Mouse (Mus musculus) gonadal fat pad, adult 2 months (tissue): ENCODE data around the gene P2rx6. TPM values are rescaled to one million over a fixed set of nuclear protein-coding genes. Genes with fewer than 3 reads are reported as not detected.
"Not testable (repeated sequence)": the region's sequence is repeated elsewhere in the genome, so short reads cannot be mapped to it uniquely, and the experiment has no call there.

Source experiments
- DNase-seq: peaks from one replicate; pipeline ENCODE4 v3.0.0-alpha.2; 2012; ENCODE audit warnings: low read depth
- polyA plus RNA-seq: library from polyadenylated mRNA; depleted of rRNA; stranded (reverse); fragments of >200 nt; gene quantifications from 2 replicates; pipeline ENCODE4 v1.2.3, GENCODE M21; 2012

P2rx6 gene
- polyA plus RNA-seq, 1 experiment = 9.0 TPM

DNA sequence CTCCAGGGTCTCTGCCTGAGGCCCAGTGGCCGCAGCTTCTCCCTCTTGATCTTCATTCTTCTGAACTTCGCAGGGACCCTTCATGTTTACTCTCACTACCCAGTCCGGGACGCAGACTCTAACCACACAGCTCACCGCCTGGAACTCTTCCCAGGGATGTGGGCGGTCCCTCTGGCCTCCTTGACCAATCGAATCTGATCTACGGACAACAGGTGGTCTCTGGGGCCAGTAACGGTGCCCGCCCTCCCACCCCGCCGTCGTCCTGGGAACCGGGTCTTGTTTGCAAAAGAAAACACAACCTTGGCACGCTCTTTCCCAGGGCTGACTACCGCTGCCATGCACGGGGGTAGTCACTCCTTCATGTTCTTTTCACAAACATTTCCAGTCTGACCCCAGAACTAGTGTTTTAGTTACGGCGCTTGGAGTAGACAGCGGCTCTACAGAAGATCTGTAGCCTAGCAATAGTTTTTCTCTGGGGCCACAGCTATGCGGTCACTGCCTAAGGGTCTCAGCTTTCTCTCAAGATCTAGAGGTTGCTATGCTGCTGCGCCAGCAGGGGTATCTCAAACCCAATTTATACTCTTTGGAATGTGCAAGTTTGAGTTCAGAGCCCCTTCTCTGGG, 446 bp upstream of the P2rx6 start, which contains the start of gene Lrrc74b:
Gene Lrrc74b, minus strand, starts transcription at position 120 of the 623 bp plus-strand sequence.
- DNase-seq = no peak

DNA sequence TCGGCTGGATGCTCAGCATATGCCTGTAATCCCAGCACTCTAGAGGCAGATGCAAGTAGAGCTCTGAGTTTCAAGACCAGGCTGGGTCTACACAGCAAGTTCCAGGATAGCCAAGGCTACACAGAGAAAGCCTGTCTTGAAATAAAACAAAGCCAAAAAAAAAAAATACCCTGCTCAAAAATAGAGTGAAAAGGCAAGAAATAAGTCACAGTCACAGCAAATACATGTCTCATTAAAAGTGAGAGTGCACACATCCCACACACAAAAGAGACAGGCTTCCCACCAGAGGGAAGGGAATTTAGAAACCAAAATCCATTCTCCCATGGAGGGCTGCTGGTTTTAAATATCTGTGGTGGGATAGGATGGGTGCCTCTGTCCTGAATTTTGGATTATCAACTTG, 1.9 kb downstream of the P2rx6 start:
- DNase-seq = no peak

DNA sequence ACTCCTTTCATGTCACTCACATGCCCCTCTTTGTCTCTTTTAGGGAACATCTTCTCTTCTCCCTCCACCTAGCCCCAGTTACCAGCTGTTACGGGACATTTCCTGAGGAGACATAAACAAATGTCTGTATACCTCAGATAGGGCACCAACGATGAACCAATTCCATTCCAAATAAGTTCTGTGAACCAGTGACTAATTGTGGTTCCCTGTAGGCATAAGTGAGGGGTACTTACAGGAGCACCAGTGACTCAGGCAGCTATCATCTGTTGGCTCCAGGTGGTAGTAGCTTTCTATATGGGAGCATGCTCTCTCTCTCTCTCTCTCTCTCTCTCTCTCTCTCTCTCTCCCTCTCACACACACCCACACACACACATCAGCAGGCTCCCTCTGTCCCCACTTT, 2.5 kb downstream of the P2rx6 start:
- DNase-seq = no peak

DNA sequence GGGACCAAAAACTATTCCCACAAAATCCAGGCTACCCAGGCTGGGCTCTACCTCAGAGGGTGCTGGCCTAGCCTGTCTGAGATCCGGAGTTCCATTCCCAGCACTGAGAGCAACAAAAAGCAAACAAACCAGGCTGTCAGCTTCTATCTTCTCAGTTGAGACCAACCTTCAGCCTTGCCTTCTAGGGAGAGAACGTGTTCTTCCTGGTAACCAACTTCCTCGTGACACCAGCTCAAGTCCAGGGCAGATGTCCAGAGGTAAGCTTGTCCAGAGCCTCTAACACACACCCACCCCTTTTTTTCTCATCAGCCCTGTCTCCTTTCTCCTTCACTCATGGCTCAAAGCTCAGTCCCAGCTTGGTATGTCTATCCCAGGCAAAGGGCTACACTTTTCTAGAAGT, 3.1 kb downstream of the P2rx6 start:
- DNase-seq = no peak

DNA sequence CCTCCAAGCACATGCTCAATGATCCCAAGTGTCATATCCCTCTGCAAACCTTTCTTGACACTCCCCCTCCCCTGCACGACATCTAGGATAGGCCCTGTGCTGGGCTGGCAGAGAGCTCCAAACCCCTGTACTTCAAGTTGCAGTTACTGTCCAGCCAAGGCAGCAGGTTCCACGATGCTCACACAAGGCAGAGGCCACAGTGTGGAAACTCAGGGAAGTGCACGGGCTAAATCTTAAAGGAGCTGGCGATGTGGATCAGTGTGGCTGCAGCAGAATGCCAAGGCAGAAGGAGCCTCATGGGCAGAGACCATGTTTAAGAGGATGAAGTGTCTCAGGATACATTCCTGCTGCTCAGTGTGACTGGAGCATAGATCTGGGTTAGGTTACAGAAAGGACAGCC, 4.5 kb downstream of the P2rx6 start:
- DNase-seq = no peak

DNA sequence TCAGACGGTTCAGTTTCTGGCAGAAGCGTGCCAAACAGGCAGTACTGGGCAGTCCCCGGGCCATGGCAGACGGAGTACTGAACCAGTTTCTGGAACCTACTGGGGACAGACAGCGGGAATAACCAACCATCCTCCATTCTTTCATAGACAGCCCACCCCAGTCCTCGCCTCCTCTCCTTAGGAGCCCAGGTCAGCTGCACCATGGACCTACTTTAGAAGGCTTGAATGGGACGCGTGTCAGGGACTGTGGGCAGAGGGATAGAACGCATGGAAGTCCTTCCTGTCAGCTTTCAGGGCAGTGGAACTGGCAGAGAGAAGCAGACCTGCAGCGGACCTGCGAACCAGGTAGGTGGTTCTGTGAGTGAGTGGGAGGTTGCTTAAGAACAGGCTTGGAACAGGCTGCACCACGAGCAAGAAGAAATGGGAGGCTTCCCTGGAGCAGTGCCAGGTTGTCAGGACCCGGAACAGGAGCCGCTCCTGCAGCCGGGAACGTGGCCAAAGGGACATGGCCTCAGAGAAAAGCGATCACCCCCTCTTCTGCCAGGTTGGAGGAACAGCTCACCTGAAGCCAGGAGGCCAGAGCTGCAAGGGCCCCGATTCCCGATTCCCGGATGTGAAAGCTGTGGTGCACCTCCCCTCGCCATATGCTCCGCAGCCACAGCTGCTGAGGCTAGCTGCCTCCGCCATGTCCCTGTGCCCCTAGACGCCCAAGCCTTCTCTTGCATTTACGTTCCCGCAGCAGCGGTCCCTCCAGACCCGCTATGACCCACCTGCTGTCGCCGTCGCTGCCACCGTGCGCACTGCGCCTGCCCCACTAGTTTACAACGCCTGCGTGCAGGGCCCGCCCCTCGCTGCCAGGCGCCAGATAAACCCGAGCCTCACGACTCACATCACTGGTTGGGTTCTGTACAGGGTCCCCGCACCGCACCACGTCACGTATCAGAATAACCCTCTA, 14.5 kb downstream of the P2rx6 start:
- peak; percentile 51 for DNase-seq

DNA sequence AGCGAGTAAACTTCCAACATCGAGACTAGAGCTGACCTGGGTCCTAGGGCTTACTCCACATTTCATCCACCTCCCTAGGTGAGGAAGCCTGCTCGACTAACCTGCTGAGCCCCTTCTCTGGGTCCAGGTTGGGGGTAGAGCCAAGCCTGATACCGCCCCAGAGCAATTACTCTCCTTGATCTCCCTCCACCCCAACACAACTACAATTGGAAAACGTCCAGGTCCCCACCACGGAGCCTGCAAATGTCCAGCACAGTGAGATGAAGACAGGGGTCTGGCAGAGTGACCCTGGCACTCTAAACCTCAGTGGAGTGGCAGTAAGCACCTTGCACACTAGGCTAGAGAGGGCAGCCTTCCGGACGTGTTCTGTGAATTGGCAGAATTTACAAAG, 15.1 kb downstream of the P2rx6 start:
- no peak for DNase-seq

DNA sequence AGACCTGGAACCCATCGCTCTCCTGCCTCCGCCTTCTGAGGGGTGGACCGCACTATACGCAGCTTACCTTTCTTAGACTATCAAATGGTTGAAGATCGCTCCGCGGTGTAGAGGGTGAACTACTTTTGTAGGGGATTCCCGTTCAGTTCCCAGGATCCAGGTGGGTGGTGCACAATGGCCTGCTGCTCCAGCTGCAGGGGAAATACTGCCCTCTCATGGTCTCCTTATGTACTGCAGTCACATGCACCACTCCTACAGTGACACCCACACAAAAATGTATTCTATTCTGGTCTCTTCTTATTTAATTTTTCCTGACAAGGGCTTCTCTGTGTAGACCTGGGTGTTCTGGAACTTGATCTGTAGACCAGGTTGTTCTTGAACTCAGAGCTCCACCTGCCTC, 21.4 kb downstream of the P2rx6 start, which contains the start of gene Slc7a4:
Gene Slc7a4, minus strand, starts transcription at position 151 of the 400 bp plus-strand sequence.
- DNase-seq = no peak

DNA sequence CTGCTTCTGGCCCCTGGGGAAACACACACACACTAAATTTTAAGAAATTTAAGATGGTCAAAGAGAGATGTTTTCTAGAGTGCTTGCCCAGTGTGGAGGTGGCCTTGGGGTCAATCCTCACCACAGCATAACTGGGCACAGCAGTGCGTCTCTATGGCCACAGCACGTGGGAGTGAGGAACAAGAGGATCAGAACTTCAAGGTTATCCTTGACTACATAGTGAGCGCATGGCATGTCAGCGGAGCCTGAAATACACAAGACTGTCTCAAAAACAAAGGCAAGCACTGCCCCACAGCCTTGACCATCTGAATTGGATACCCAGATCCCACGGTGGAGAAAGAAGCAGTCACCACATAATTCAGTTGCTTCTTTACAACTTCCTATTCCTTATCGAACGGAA, 22.9 kb downstream of the P2rx6 start:
- DNase-seq = no peak

DNA sequence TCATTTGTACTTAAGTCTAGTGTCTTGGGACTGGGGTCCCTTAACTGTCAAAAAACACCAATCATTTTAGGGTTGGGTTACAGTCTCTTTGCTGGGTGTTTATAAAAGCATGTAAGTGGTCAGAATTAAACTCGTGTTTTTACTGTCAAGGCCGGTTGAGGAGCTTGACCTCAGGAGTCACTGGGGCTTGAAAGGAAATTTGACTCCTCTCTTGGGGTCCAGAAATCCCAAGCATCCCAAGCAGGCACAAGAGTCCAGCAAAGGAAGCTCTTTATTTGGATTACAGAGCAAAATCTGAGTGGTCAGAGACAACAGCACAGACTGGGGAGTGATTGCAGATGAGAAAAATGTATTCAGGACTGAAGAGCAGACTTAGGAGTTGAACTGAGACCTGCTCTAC, 29.0 kb downstream of the P2rx6 start:
- no peak for DNase-seq

DNA sequence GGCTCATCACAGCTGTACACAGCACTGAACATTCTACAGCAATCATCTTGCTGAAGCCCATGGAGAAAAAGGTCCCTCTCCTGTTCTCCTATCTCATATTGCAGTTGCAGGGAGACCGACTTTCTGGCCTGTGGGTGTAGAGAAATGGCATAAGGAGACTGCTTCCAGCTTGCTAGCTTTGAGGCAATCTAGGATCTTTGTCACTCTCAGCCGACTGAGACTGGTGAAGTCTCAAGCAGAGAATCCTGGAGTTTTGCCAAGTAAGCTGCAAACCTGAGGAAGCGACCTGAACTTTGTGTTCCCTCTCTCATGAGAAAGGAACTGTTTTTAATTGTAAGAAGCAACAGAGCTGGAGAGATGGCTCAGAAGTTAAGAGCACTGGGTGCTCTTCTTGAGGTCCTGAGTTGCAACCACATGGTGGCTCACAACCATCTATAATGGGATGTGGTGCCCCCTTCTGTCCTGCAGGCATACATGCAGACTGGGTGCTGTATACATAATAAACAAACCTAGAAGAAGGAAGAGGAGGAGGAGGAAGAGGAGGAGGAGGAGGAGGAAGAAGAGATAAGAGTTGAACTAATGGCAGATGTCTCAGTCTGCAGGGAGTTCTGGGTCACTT, 39.4 kb downstream of the P2rx6 start:
- DNase-seq = no peak

DNA sequence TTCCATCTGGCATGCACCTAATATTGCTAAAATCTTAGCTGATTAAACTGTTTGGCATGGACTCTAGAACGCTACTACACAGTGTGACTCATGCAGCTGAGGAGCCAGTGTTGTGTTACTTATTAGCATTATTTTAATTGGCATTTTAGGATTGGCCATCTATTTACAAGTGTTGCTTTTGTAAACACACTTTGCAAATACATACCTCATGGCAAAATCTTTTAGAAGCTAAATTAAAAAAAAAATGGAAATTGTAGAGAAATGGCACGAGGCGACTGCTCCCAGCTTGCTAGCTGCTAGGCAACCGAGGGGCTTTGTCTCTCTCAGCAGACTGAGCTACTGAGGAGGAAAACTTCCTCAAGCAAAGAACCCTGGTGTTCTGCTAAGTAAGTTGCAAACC, 43.3 kb downstream of the P2rx6 start:
- DNase-seq = no peak

DNA sequence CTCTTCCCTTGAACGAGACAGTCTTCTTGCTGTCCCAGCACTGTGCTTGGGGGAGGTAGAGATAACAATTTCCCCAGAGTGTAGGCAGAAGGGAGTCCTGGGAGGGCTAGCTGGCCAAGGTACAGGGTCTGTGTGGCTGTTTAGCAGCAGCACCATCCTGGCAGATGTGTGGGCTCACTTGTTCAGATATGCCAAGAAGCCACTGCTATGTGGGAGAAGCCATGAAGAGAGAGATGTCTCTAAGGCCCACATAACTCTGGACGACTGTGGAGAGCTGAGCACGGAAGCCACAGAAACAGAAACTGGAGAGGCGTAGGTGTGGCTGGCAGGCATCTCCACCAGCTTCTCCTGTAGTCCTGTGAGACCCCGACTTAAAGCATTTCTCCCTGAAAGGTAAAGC, 44.0 kb downstream of the P2rx6 start:
- DNase-seq = no peak

DNA sequence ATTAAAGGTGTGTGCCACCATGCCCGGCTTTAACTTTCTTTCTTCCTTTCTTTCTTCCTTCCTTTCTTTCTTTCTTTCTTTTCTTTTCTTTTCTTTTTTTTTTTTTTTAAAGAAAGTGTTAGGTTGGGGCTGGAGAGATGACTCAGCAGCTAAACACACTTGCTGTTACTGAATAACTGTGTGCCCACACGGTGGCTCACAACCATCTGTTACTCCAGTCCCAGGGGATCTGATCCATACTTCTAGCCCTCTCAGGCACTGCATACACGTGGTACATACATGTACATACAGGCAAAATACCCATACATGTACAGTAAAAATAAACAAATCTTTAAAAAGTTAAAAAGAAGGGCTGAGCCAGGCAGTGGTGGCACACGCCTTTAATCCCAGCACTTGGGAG, 49.7 kb downstream of the P2rx6 start:
- no peak for DNase-seq

DNA sequence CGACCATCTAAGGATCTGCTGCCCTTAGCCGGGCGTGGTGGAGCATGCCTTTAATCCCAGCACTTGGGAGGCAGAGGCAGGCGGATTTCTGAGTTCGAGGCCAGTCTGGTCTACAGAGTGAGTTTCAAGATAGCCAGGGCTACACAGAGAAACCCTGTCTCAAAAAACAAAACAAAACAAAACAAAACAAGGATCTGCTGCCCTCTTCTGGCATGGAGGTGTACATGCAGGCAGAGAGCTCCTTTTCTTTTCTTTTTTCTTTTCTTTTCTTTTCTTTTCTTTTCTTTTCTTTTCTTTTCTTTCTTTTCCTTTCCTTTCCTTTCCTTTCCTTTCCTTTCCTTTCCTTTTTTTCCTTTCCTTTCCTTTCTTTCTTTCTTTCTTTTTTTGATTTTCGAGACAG, 53.1 kb downstream of the P2rx6 start:
- not testable (repeated sequence) for DNase-seq

DNA sequence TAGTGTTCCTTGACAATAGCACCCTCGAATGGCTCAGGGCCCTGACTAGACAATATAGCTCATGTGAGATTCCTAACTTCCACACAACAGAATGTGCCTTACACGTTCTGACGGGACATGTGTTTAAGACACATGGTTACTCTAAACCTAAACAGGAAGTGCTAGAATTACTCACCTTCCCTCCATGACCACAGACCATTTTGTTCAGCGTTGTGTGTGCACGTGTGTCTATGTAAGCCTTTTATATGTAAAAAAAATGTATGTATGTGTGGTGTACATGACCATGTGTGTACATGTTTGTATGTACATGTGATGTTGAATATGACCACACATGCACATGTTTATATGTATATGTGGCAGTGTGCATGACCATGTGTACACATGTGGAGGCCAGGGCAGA, 54.5 kb downstream of the P2rx6 start:
- no peak for DNase-seq

DNA sequence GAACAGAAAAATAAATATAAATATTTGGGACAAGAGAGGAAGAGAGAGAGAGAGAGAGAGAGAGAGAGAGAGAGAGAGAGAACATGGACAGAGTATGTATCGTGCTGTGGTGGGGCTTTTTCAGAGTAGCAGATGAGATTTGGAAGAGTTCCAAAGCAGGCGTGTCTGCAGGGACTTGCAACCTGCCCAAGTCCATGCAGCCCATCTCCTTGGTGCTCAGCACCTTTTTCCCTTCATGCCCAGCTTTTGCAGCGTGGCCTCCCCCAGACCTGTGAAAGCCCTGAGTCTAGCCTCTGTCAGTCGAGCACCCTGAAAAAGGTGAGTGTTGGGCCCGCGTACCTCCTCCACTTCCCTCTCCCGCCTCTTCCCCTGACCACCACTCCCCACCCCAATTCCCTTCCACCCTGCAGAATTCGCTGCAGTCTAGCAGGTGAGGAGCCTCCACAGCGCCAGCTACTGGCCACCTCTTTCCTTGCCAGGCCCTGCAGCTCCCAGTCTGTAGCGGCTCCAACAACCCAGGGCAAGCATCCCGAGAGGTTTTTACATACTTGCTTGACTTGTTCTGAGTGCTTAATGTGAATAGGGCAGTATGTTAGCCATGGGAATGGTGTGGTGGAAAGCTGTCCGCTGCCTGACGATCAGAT, 56.4 kb downstream of the P2rx6 start:
- no peak for DNase-seq

DNA sequence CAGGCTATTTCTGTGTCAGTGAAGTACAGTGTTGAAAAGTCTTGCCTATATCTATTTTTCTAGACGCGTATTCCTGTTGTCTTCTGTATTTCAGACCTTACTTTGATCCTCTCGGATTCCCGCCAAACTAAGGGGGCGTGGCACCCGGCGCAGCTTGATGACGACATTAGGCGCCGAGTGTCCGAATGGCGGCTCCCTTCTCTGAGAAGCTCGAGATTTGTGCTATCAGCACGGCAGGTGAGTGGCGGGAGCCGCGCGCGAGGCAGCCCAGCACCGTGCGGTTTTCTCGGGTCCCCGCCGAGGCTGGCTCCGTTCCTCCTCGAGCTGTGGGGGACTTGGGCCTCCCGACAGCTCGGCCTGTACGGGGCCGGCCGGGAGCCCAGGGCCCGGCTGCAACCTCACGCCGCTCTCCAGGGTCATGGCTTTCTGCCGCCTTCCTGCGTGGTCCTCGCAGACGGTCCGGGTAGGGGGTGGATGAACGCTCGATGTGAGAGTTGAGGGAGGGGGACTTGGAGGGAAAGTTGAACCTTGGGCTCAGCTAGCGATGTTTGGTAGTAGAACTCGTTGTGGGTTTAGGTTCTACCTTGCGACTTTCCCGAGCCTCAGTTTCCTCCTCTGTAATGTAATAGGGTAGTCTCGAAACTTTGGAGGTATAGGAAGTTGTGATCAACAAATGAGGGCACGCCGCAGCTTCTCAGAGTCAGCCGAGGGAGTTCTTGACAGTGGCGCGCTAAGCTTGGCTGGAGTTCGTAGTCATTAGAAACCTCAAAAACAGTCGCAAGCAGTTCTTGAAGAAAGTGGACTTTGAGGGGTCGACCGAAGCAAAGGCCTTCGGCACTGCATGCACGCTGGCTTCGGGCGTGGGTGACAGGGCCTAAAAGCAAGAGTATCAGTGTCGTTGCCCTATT, 57.8 kb downstream of the P2rx6 start, which contains the start of gene Smpd4:
Gene Smpd4, plus strand, starts transcription at position 157 of the 908 bp plus-strand sequence.
- no peak for DNase-seq

DNA sequence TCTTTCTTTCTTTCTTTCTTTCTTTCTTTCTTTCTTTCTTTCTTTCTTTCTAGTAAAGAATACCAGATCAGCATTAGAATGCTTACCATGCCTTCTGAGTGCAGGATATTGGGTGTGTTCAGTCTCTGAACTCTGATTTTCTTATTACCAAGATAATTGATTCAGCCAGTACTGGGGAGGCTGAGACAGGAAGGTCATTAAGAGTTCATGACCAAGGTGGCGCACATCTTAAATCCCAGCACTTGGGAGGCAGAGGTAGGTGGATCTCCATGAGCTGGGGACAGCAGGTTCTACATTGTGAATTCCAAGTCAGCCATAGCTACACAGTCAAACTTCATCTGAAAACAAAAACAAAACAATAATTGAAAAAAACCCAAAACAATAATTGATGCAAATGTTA, 60.3 kb downstream of the P2rx6 start:
- no peak for DNase-seq

DNA sequence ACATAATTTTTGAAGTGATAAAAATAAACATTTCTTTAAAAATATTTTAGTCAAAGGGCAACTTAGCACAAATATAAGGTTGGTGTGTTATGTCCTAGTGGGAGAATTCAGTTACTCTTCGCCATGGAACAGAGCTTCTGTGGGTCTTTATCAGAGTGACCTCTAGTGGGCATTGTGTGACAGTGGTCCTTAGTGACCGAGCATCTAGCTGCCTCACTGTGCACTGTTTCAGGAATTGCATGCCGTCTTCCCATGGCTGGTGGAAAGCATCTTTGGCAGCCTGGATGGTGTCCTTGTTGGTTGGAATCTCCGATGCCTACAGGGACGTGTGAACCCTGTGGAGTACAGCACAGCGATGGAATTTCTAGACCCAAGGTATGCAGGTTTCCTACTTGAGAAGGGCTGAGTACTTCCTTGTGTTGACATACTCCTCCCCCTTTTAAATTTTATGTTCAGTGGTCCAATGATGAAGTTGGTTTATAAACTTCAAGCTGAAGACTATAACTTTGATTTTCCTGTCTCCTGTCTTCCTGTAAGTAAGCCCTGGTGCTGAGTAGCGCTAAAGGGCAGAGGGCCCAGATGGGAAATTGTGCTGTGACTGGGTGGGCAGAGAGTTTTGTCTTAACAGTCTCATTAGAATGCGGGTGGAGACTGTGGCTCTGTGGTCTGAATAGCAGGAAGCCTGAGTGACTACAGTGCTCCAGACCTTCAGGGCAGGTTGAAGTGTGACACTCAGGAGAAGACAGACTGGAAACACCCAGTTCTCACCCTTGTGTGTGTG, 64.0 kb downstream of the P2rx6 start:
- no peak for DNase-seq
